Mouse (Mus musculus) limb, embryonic 14.5 days (tissue): ENCODE results near the gene Cgnl1. TPM values are rescaled to one million over a fixed set of nuclear protein-coding genes. Genes with fewer than 3 reads are reported as not detected.

Source experiments
- ATAC-seq: fragments of 200-750 bp; cut with Nextera tagmentation; 2 replicates; pipeline ENCODE4 v1.8.0; 2017; ENCODE audit warnings: low read depth, moderate number of reproducible peaks, moderate TSS enrichment; ENCODE audit not compliant: low FRiP score
- DNase-seq: peaks from one replicate; pipeline ENCODE4 v3.0.0-alpha.2; 2015; ENCODE audit warnings: low spot score
- H3K27ac ChIP-seq: fragments of 300-500 bp; sonication (generic); replicated peaks from 2 replicates; pipeline ENCODE4 v1.5.1; 2014; ENCODE audit warnings: low read depth, mild to moderate bottlenecking, low read length, moderate library complexity, mixed read lengths
- H3K27me3 ChIP-seq: fragments of 300-500 bp; sonication (generic); 2 replicates; pipeline ENCODE4 v1.6.1; 2014; ENCODE audit warnings: low read length, mixed read lengths; ENCODE audit not compliant: control insufficient read depth, insufficient read depth
- H3K36me3 ChIP-seq: fragments of 300-500 bp; sonication (generic); 2 replicates; pipeline ENCODE4 v1.6.1; 2014; ENCODE audit warnings: mild to moderate bottlenecking, low read length, moderate library complexity, mixed read lengths; ENCODE audit not compliant: control insufficient read depth, insufficient read depth
- H3K4me1 ChIP-seq: fragments of 300-500 bp; sonication (generic); 2 replicates; pipeline ENCODE4 v1.6.1; 2014; ENCODE audit warnings: antibody characterized with exemption, low read length, mixed read lengths; ENCODE audit not compliant: control insufficient read depth, insufficient read depth
- H3K4me2 ChIP-seq: fragments of 300-500 bp; sonication (generic); replicated peaks from 2 replicates; pipeline ENCODE4 v1.6.1; 2014; ENCODE audit warnings: low read depth, mild to moderate bottlenecking, low read length, moderate library complexity; ENCODE audit not compliant: severe bottlenecking
- H3K4me3 ChIP-seq: fragments of 300-500 bp; sonication (generic); replicated peaks from 2 replicates; pipeline ENCODE4 v1.5.1; 2014; ENCODE audit warnings: low read length
- H3K9ac ChIP-seq: fragments of 300-500 bp; sonication (generic); 2 replicates; pipeline ENCODE4 v1.6.1; 2014; ENCODE audit warnings: mild to moderate bottlenecking, low read depth, low read length, moderate library complexity; ENCODE audit not compliant: severe bottlenecking
- H3K9me3 ChIP-seq: fragments of 300-500 bp; sonication (generic); 2 replicates; pipeline ENCODE4 v1.6.1; 2016; ENCODE audit warnings: low read length; ENCODE audit not compliant: control insufficient read depth
- POLR2A ChIP-seq: fragments of 200-500 bp; IDR thresholded peaks from 2 replicates; pipeline ENCODE4 v1.8.0; 2012; ENCODE audit warnings: inconsistent platforms, mild to moderate bottlenecking, moderate library complexity, borderline replicate concordance; ENCODE audit not compliant: insufficient read depth, insufficient read length; ENCODE audit errors: extremely low read depth
- whole genome bisulfite sequencing: fragments of 180-500 bp; shearing (Covaris S2); extraction: QIAGEN DNeasy Blood & Tissue Kit; methylation state at CpG from one replicate; pipeline ENCODE4 v1.1.7; 2014; 5-methylcytosine and 5-hydroxymethylcytosine counted together
- polyA plus RNA-seq, 2 experiments: library from polyadenylated mRNA; depleted of rRNA in 1 of 2; stranded (reverse) in 1 of 2; unstranded in 1 of 2; fragments of >200 nt; fragmentation: Nextera tagmentation in 1 of 2; extraction: Ambion mirVana in 1 of 2; gene quantifications; 2 replicates each; pipeline versions ENCODE4 v1.2.1 to v1.2.3; 2012 to 2014

Gene Cgnl1
- polyA plus RNA-seq, 2 experiments = 12.8 to 14.3 TPM

GRCm38 (mm10) chr9:71640361-71640927 is 131.0 kb downstream of the Cgnl1 start:
- no peak for TF ChIP-seq POLR2A
- no peaks in the 10 kb centered on the region for H3K4me1 ChIP-seq
- ATAC-seq (no peak), DNase-seq (no peak)
- H3K4me3 ChIP-seq = no peak overlapping the region
- no peak overlapping the region for H3K4me2 ChIP-seq
- no peaks in the 10 kb centered on the region for H3K36me3 ChIP-seq
- H3K9me3 ChIP-seq = peaks cover 5% of the 10 kb centered on the region; the same call in 1 of the 2 replicates
- no peaks in the 10 kb centered on the region for H3K27me3 ChIP-seq
- no peak overlapping the region for H3K27ac ChIP-seq
- no peak overlapping the region for H3K9ac ChIP-seq
- WGBS = 76% methylated on average over 4 of the region's 4 CpGs

- TF ChIP-seq POLR2A = no peak
- no peaks in the 10 kb centered on the region for H3K36me3 ChIP-seq
- DNase-seq (no peak), ATAC-seq (no peak)
- peaks cover 5% of the 10 kb centered on the region; the same call in 1 of the 2 replicates for H3K9me3 ChIP-seq
- 78% methylated on average over 11 of the region's 11 CpGs for WGBS
- no peaks in the 10 kb centered on the region for H3K27me3 ChIP-seq
- no peaks in the 10 kb centered on the region for H3K4me1 ChIP-seq
- no peak overlapping the region for H3K4me2 ChIP-seq
- H3K27ac ChIP-seq = no peak overlapping the region
- H3K9ac ChIP-seq = no peak overlapping the region
- H3K4me3 ChIP-seq = no peak overlapping the region
These were observed 133.2 kb downstream of the Cgnl1 start for GRCm38 (mm10) chr9:71638198-71638597.

DNA sequence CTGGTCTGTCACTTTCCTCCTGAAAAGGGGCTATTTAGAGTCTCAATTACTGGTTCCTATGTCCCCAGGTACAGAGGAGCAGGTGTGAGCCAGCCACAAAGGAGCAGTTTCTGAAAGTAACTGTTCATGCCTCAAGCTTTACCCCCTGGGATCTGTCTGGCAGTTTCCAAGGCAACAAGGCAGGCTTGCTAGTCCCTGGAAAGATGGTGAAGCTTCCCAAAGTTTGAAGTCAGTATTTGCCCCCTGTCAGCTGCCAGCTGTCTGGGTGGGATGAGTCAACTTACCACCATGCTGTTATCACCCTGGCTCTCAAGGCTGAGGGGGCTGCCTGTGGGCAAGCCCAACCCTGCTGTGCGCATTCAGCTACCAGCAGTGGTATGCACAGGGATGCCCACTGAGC is 134.5 kb downstream of the Cgnl1 start:
- H3K27me3 ChIP-seq = no peaks in the 10 kb centered on the region
- TF ChIP-seq POLR2A = no peak
- no peak for DNase-seq
- H3K4me3 ChIP-seq = no peak overlapping the region
- no peak overlapping the region for H3K27ac ChIP-seq
- no peak for ATAC-seq
- no peaks in the 10 kb centered on the region for H3K4me1 ChIP-seq
- WGBS = 100% methylated on average over 1 of the region's 1 CpGs
- no peaks in the 10 kb centered on the region for H3K36me3 ChIP-seq
- no peaks in the 10 kb centered on the region for H3K9me3 ChIP-seq
- no peak overlapping the region for H3K4me2 ChIP-seq
- no peak overlapping the region for H3K9ac ChIP-seq

DNA sequence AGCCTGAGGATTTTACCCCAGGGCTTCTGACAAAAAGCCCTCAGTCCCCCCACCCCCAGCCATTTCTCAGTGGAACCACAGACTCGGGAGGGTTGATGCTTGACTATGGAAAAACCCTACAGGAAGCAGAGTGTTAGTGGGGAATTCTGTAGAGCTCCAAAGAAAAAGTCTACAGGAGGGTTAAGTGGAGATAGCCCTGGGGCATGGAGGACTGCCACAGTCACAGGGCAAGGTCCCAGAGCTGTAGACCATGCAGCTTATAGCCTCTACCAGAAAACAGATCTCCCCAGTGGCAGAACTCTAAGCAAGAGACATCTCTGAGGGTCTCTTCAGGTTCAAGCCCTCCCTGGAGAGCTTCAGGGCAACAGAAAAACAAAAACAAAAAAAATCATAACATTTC is 135.8 kb downstream of the Cgnl1 start:
- no peaks in the 10 kb centered on the region for H3K4me1 ChIP-seq
- no peak overlapping the region for H3K4me3 ChIP-seq
- no peak overlapping the region for H3K4me2 ChIP-seq
- H3K36me3 ChIP-seq = no peaks in the 10 kb centered on the region
- ATAC-seq (no peak), DNase-seq (no peak)
- no peaks in the 10 kb centered on the region for H3K27me3 ChIP-seq
- no peak overlapping the region for H3K9ac ChIP-seq
- H3K27ac ChIP-seq = no peak overlapping the region
- 63% methylated on average over 1 of the region's 1 CpGs for WGBS
- H3K9me3 ChIP-seq = no peaks in the 10 kb centered on the region
- no peak for TF ChIP-seq POLR2A

DNA sequence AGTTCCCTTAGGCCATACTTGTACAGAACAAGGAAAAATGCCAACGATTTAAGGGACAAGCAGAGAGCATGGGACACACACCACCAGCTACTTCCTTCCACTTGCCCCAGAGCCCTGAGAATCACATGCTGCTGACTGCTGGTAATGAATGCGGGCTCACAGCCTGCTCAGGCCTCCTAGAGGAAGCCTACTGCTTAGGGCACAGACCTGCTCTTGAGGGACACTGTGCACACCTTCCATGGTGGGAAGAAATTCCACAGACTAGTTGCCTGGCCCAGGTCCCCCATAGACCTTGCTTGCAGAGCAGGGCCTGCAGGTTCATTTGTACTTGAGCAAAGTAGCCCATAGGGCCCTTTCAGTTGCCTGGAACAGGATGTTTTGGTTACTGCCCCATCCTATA is 136.5 kb downstream of the Cgnl1 start:
- Histone ChIP-seq H3K27ac (no peak overlapping the region), H3K27me3 (no peaks in the 10 kb centered on the region), H3K36me3 (no peaks in the 10 kb centered on the region), H3K9me3 (no peaks in the 10 kb centered on the region), H3K4me3 (no peak overlapping the region), H3K4me2 (no peak overlapping the region), H3K4me1 (no peaks in the 10 kb centered on the region), H3K9ac (no peak overlapping the region)
- no peak for TF ChIP-seq POLR2A
- 67% methylated on average over 2 of the region's 2 CpGs for WGBS
- DNase-seq (no peak), ATAC-seq (no peak)

DNA sequence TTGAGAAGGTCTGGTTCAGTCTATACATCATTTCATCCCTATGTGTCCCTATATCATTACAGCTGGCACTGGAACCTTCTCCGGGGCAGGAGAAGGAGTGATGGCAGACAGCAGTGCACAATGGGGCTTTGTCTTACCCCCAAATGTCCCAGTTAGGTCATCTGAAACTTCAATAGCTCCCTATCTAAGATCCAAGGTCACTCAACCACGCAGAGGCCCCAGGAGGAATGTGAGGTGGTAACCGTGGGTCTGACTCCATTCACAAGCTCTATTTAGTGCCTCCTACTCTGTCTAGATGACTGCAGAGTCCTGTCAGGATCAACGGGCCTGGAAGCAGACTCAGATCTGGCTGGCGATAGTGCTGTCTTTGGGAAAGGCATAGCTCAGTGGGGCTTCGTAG is 142.5 kb downstream of the Cgnl1 start:
- no peak for DNase-seq
- no peak overlapping the region for H3K27ac ChIP-seq
- H3K27me3 ChIP-seq = no peaks in the 10 kb centered on the region
- H3K4me3 ChIP-seq = no peak overlapping the region
- 85% methylated on average over 6 of the region's 6 CpGs for WGBS
- no peak overlapping the region for H3K4me2 ChIP-seq
- no peaks in the 10 kb centered on the region for H3K9me3 ChIP-seq
- no peak overlapping the region for H3K9ac ChIP-seq
- H3K4me1 ChIP-seq = no peaks in the 10 kb centered on the region
- TF ChIP-seq POLR2A = no peak
- peaks cover 4% of the 10 kb centered on the region; the same call in 1 of the 2 replicates for H3K36me3 ChIP-seq
- no peak for ATAC-seq
